Mouse (Mus musculus): Measurements from ENCODE around the gene Trim31.

- TF ChIP-seq TCF12 (IDR thresholded peaks at IDR 0.05; ENCODE audit: insufficient read depth, poor library complexity, severe bottlenecking) (no peak), POLR2AphosphoS2 (IDR thresholded peaks at IDR 0.05; ENCODE audit: insufficient read length, low read depth) (no peak), POLR2A (IDR thresholded peaks at IDR 0.05; ENCODE audit: insufficient read length, low read depth) (no peak), MAX (IDR thresholded peaks at IDR 0.05; ENCODE audit: low read depth) (no peak), E2F4 (IDR thresholded peaks at IDR 0.05; ENCODE audit: insufficient read depth) (no peak), CEBPB (IDR thresholded peaks at IDR 0.05; ENCODE audit: insufficient read depth, poor library complexity, severe bottlenecking) (no peak), MYOG (IDR thresholded peaks at IDR 0.05; ENCODE audit: control insufficient read depth in 1 of 3, insufficient read depth in 1 of 3, insufficient read length in 2 of 3, low read depth in 2 of 3) (no peak), MYOD1 (IDR thresholded peaks at IDR 0.05; ENCODE audit: control insufficient read depth in 1 of 3, insufficient read length in 2 of 3, low read depth in 2 of 3) (no peak), USF1 (IDR thresholded peaks at IDR 0.05; ENCODE audit: low read depth) (no peak), REST (IDR thresholded peaks at IDR 0.05; ENCODE audit: insufficient read depth, insufficient read length) (no peak), SRF (IDR thresholded peaks at IDR 0.05; ENCODE audit: control insufficient read depth, insufficient read length, low read depth) (no peak), TCF3 (IDR thresholded peaks at IDR 0.05; ENCODE audit: insufficient read length, low read depth) (no peak)
Measured at GRCm38 (mm10) chr17:36861680-36862079, 36.2 kb upstream of the Trim31 start.

Data from myocyte (in vitro differentiated cells).